Mouse (Mus musculus) megakaryocyte, embryonic 14.5 days (primary cell): ENCODE data around the gene Pnpla7. TPM values are rescaled to one million over a fixed set of nuclear protein-coding genes. Genes with fewer than 3 reads are reported as not detected.

Source experiments
- H3K27me3 ChIP-seq: replicated peaks from 2 replicates; pipeline ENCODE3; 2012; ENCODE audit warnings: inconsistent platforms
- H3K36me3 ChIP-seq: replicated peaks from 2 replicates; pipeline ENCODE3; 2012; ENCODE audit warnings: low read length, inconsistent platforms, mixed read lengths
- H3K4me1 ChIP-seq: 2 replicates; pipeline ENCODE4 v1.6.1; 2012; ENCODE audit warnings: inconsistent platforms
- H3K4me3 ChIP-seq: replicated peaks from 2 replicates; pipeline ENCODE3; 2012; ENCODE audit warnings: moderate library complexity, mild to moderate bottlenecking, inconsistent platforms
- H3K9me3 ChIP-seq: 2 replicates; pipeline ENCODE4 v1.6.1; 2012; ENCODE audit warnings: inconsistent platforms
- FLI1 ChIP-seq: IDR thresholded peaks from 2 replicates; pipeline ENCODE4 v1.6.1; 2012; ENCODE audit warnings: low read length, inconsistent platforms, mixed read lengths
- GATA1 ChIP-seq: IDR thresholded peaks from 3 replicates; pipeline ENCODE4 v1.6.1; 2012; ENCODE audit warnings: mixed read lengths, low read length, inconsistent platforms, borderline replicate concordance
- polyA plus RNA-seq: library from polyadenylated mRNA; stranded (reverse); fragments of >175 nt; gene quantifications from 2 replicates; pipeline ENCODE4 v1.2.3, GENCODE M21; 2012; ENCODE audit warnings: low replicate concordance; ENCODE audit not compliant: insufficient read depth

Pnpla7 gene
- polyA plus RNA-seq, 1 experiment, result 7.1 TPM

DNA sequence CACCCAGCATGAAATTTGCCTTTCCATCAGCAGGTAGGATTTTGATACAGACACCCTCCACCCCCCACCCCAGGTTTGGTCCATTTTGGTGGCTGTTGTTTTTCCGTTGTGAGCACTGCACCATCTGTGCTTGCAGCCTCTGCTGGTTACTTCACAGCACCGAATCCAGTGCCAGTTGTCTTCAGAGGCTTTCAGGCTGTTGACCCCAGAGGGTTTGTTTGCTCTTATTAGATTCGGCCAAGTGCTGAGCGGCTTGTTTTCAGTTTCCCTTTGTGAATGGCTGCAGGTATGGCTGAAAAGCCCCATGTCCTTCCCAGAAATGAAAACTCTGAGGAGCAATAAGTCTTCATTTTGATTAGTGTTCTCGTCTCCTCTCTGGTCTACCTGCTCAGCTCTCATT is 64.3 kb downstream of the Pnpla7 start:
- no peaks in the 10 kb centered on the region for H3K9me3 ChIP-seq
- no peak overlapping the region for H3K4me3 ChIP-seq
- TF ChIP-seq GATA1 (no peak), FLI1 (no peak)
- H3K27me3 ChIP-seq, result peaks cover 2% of the 10 kb centered on the region
- H3K36me3 ChIP-seq, result peaks cover 58% of the 10 kb centered on the region
- no peaks in the 10 kb centered on the region; the same call in 1 of the 2 replicates for H3K4me1 ChIP-seq

DNA sequence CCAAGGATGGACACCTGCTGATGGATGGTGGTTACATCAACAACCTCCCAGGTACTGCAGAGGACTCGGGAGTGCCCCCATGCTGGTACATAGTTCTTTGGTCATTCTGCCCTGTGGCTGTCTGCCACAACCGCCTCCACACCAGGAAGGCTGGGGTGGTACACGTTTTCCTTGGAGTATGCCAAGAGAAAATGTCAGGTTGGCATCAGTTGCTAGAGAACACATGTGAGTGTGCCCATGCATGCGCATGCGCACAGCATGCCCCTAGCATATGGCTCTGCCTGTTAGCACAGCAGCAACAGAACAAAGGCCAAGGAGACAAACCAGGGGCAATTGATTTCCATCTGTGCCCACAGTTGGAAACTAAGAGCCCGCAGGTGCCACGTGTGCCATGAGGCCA is 75.1 kb downstream of the Pnpla7 start:
- TF ChIP-seq FLI1, result no peak
- TF ChIP-seq GATA1, result no peak
- peaks cover 74% of the 10 kb centered on the region for H3K36me3 ChIP-seq

GRCm38 (mm10) chr2:25051450-25051849 is 75.6 kb downstream of the Pnpla7 start:
- Histone ChIP-seq H3K36me3 (peaks cover 76% of the 10 kb centered on the region), H3K4me3 (no peak overlapping the region)

More for the DNA sequence above, 75.1 kb downstream of the Pnpla7 start:
- H3K27me3 ChIP-seq, result peaks cover 8% of the 10 kb centered on the region
- peaks cover 36% of the 10 kb centered on the region for H3K4me1 ChIP-seq
- no peaks in the 10 kb centered on the region for H3K9me3 ChIP-seq
- no peak overlapping the region for H3K4me3 ChIP-seq

GRCm38 (mm10) chr2:25053101-25053500 is 77.3 kb downstream of the Pnpla7 start:
- H3K9me3 ChIP-seq, result no peaks in the 10 kb centered on the region
- H3K4me3 ChIP-seq, result no peak overlapping the region
- peaks cover 53% of the 10 kb centered on the region for H3K4me1 ChIP-seq
- H3K27me3 ChIP-seq, result peaks cover 8% of the 10 kb centered on the region
- peaks cover 82% of the 10 kb centered on the region for H3K36me3 ChIP-seq
- TF ChIP-seq FLI1 (no peak), GATA1 (no peak)

More at GRCm38 (mm10) chr2:25051450-25051849, 75.6 kb downstream of the Pnpla7 start:
- H3K27me3 ChIP-seq, result peaks cover 8% of the 10 kb centered on the region
- no peak for TF ChIP-seq FLI1
- TF ChIP-seq GATA1, result no peak
- H3K9me3 ChIP-seq, result no peaks in the 10 kb centered on the region
- H3K4me1 ChIP-seq, result peaks cover 41% of the 10 kb centered on the region

- TF ChIP-seq GATA1, result no peak
- no peak for TF ChIP-seq FLI1
- H3K9me3 ChIP-seq, result no peaks in the 10 kb centered on the region
- peaks cover 85% of the 10 kb centered on the region for H3K36me3 ChIP-seq
- H3K4me1 ChIP-seq, result peaks cover 44% of the 10 kb centered on the region
- peak within 1 kb of the TSS; percentile 95 for H3K4me3 ChIP-seq
- H3K27me3 ChIP-seq, result peaks cover 8% of the 10 kb centered on the region
Measured at GRCm38 (mm10) chr2:25054221-25055067, 78.6 kb downstream of the Pnpla7 start, which contains the start of gene Nsmf. Gene Nsmf (plus strand): TSS chr2:25054355.

DNA sequence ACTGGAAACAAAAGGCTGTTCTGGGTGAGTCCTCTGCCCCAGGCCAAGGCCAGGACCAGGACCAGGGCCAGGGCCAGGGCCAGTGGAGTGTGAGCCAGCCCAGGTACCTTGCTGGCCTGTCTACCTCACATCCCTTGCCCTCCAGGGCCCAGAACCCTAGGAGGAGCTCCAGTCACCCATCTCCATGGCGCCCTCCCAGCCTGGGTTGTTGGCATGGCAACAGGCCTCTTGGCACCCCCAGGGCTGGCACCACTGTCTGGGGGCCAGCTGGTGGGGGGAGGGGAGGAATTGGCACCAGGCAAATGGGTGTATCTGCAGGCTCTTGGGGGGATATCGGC is 79.2 kb downstream of the Pnpla7 start:
- H3K27me3 ChIP-seq, result peaks cover 6% of the 10 kb centered on the region
- no peaks in the 10 kb centered on the region for H3K9me3 ChIP-seq
- H3K36me3 ChIP-seq, result peaks cover 85% of the 10 kb centered on the region
- H3K4me1 ChIP-seq, result peaks cover 46% of the 10 kb centered on the region
- peak overlapping the region; percentile 95 for H3K4me3 ChIP-seq
- TF ChIP-seq FLI1 (no peak), GATA1 (no peak)

GRCm38 (mm10) chr2:25055409-25056155 is 79.7 kb downstream of the Pnpla7 start:
- H3K4me3 ChIP-seq, result no peak overlapping the region
- no peaks in the 10 kb centered on the region for H3K9me3 ChIP-seq
- H3K27me3 ChIP-seq, result peaks cover 5% of the 10 kb centered on the region
- H3K36me3 ChIP-seq, result peaks cover 85% of the 10 kb centered on the region
- peaks cover 51% of the 10 kb centered on the region for H3K4me1 ChIP-seq
- no peak for TF ChIP-seq GATA1
- TF ChIP-seq FLI1, result no peak

DNA sequence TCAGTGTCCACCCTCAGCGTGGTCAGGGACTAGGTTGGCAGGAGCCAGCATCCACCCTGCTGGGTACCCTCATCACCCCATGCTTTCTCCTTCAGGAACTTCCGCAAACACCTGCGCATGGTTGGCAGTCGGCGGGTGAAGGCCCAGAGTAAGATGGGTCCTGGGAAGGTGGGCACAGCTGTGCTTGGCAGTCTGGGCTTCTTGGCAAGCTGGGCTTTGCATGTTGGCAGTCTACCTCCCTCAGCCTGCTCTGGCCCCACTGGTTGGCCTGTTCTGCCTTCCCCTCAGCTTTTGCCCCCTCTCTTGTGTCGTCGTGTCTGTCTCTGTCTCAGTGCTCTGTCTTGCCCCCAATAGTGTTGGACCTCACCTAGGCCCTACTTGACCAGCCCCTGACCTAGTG is 83.1 kb downstream of the Pnpla7 start:
- H3K9me3 ChIP-seq, result no peaks in the 10 kb centered on the region
- peaks cover 79% of the 10 kb centered on the region for H3K36me3 ChIP-seq
- H3K4me1 ChIP-seq, result peaks cover 55% of the 10 kb centered on the region
- TF ChIP-seq FLI1 (no peak), GATA1 (no peak)
- H3K4me3 ChIP-seq, result no peak overlapping the region
- H3K27me3 ChIP-seq, result peaks cover 2% of the 10 kb centered on the region

- TF ChIP-seq GATA1 (no peak), FLI1 (no peak)
- peaks cover 6% of the 10 kb centered on the region for H3K27me3 ChIP-seq
- H3K36me3 ChIP-seq, result peaks cover 48% of the 10 kb centered on the region
- H3K9me3 ChIP-seq, result no peaks in the 10 kb centered on the region
- peaks cover 25% of the 10 kb centered on the region for H3K4me1 ChIP-seq
- no peak overlapping the region for H3K4me3 ChIP-seq
Measured at GRCm38 (mm10) chr2:25063523-25063922, 87.7 kb downstream of the Pnpla7 start.

DNA sequence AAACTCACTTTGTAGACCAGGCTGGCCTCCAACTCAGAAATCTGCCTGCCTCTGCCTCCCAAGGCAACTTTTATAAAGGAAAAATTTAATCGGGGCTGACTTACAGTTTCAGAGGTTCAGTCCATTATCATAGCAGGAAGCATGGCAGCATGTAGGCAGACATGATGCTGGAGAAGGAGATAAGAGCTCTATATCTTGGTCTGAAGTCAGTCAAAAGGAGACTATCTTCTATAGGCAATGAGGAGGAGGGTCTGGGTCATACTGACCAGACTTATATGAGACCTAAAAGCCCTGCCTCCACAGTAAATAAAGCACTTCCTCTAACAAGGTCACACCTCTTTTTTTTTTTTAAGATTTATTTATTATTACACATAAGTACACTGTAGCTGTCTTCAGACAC is 88.5 kb downstream of the Pnpla7 start:
- TF ChIP-seq GATA1 (no peak), FLI1 (no peak)
- Histone ChIP-seq H3K4me3 (no peak overlapping the region), H3K36me3 (peaks cover 41% of the 10 kb centered on the region), H3K9me3 (no peaks in the 10 kb centered on the region), H3K27me3 (peaks cover 6% of the 10 kb centered on the region), H3K4me1 (peaks cover 25% of the 10 kb centered on the region)
